Mouse (Mus musculus) intestine, postnatal 0 days (tissue): ENCODE results near the gene Pde4d. TPM values are rescaled to one million over a fixed set of nuclear protein-coding genes. Genes with fewer than 3 reads are reported as not detected.

Experiments
- ATAC-seq: fragments of 200-750 bp; cut with Nextera tagmentation; 2 replicates; pipeline ENCODE4 v1.8.0; 2017; ENCODE audit warnings: mild to moderate bottlenecking, moderate TSS enrichment, moderate library complexity
- H3K27ac ChIP-seq: fragments of 300-500 bp; sonication (generic); 2 replicates; pipeline ENCODE4 v1.5.1; 2014; ENCODE audit warnings: mild to moderate bottlenecking, low read depth, low read length, moderate library complexity
- H3K27me3 ChIP-seq: fragments of 300-500 bp; sonication (generic); replicated peaks from 2 replicates; pipeline ENCODE4 v1.6.1; 2014; ENCODE audit warnings: low read length, mixed read lengths; ENCODE audit not compliant: control insufficient read depth, insufficient read depth
- H3K36me3 ChIP-seq: fragments of 300-500 bp; sonication (generic); 2 replicates; pipeline ENCODE4 v1.6.1; 2014; ENCODE audit warnings: mild to moderate bottlenecking, moderate library complexity; ENCODE audit not compliant: control insufficient read depth, insufficient read depth
- H3K4me1 ChIP-seq: fragments of 300-500 bp; sonication (generic); replicated peaks from 2 replicates; pipeline ENCODE4 v1.6.1; 2014; ENCODE audit warnings: antibody characterized with exemption, low read length, mixed read lengths; ENCODE audit not compliant: control insufficient read depth, insufficient read depth
- H3K4me2 ChIP-seq: fragments of 300-500 bp; sonication (generic); replicated peaks from 2 replicates; pipeline ENCODE4 v1.6.1; 2014; ENCODE audit warnings: low read depth, mild to moderate bottlenecking, moderate library complexity
- H3K4me3 ChIP-seq: fragments of 300-500 bp; sonication (generic); 2 replicates; pipeline ENCODE4 v1.5.1; 2014; ENCODE audit warnings: low read depth, low read length
- H3K9ac ChIP-seq: fragments of 300-500 bp; sonication (generic); 2 replicates; pipeline ENCODE4 v1.6.1; 2014; ENCODE audit warnings: mild to moderate bottlenecking, low read depth, low read length
- H3K9me3 ChIP-seq: fragments of 300-500 bp; sonication (generic); 2 replicates; pipeline ENCODE4 v1.6.1; 2016; ENCODE audit warnings: mixed run types; ENCODE audit not compliant: control insufficient read depth
- CTCF ChIP-seq: sonication (generic); IDR thresholded peaks from 2 replicates; pipeline ENCODE4 v1.5.1; 2016; ENCODE audit warnings: low read depth, mild to moderate bottlenecking, control low read depth, antibody characterized with exemption, moderate library complexity
- WGBS: fragments of 180-500 bp; shearing (Covaris S2); extraction: QIAGEN DNeasy Blood & Tissue Kit; methylation state at CpG from one replicate; pipeline ENCODE4 v1.1.7; 2014; 5-methylcytosine and 5-hydroxymethylcytosine counted together
- polyA plus RNA-seq: library from polyadenylated mRNA; unstranded; fragments of >200 nt; fragmentation: Nextera tagmentation; extraction: Ambion mirVana; gene quantifications from 2 replicates; pipeline ENCODE4 v1.2.1, GENCODE M21; 2015

Pde4d gene
- polyA plus RNA-seq, 1 experiment from 2014 or later: 17.8 TPM

- H3K9ac ChIP-seq: no peak overlapping the region
- H3K4me1 ChIP-seq: no peaks in the 10 kb centered on the region
- no peak for ATAC-seq
- H3K4me3 ChIP-seq: no peak overlapping the region
- TF ChIP-seq CTCF: no peak
- H3K27me3 ChIP-seq: peaks cover 11% of the 10 kb centered on the region
- no peak overlapping the region for H3K27ac ChIP-seq
- H3K9me3 ChIP-seq: no peaks in the 10 kb centered on the region
- WGBS: 71% methylated on average over 3 of the region's 3 CpGs
- H3K36me3 ChIP-seq: no peaks in the 10 kb centered on the region
- no peak overlapping the region for H3K4me2 ChIP-seq
Measured at GRCm38 (mm10) chr13:109121867-109122266, 672.1 kb downstream of the Pde4d start.

GRCm38 (mm10) chr13:109136405-109136804, 686.7 kb downstream of the Pde4d start:
- H3K4me2 ChIP-seq: no peak overlapping the region
- TF ChIP-seq CTCF: no peak
- no peak overlapping the region for H3K27ac ChIP-seq
- no peak overlapping the region for H3K9ac ChIP-seq
- H3K4me3 ChIP-seq: no peak overlapping the region
- no peaks in the 10 kb centered on the region for H3K27me3 ChIP-seq
- H3K36me3 ChIP-seq: no peaks in the 10 kb centered on the region
- no peak for ATAC-seq
- no peaks in the 10 kb centered on the region for H3K4me1 ChIP-seq
- no peaks in the 10 kb centered on the region for H3K9me3 ChIP-seq
- WGBS: 71% methylated on average over 4 of the region's 4 CpGs

GRCm38 (mm10) chr13:109158703-109159102, 709.0 kb downstream of the Pde4d start:
- WGBS: 68% methylated on average over 3 of the region's 3 CpGs
- H3K4me3 ChIP-seq: no peak overlapping the region
- ATAC-seq: no peak
- no peak overlapping the region for H3K4me2 ChIP-seq
- no peaks in the 10 kb centered on the region for H3K36me3 ChIP-seq
- no peak for TF ChIP-seq CTCF
- no peak overlapping the region for H3K9ac ChIP-seq
- H3K4me1 ChIP-seq: no peaks in the 10 kb centered on the region
- no peaks in the 10 kb centered on the region for H3K9me3 ChIP-seq
- H3K27me3 ChIP-seq: no peaks in the 10 kb centered on the region
- no peak overlapping the region for H3K27ac ChIP-seq

- no peak for ATAC-seq
- Histone ChIP-seq H3K4me1 (no peaks in the 10 kb centered on the region), H3K9me3 (no peaks in the 10 kb centered on the region), H3K27me3 (no peaks in the 10 kb centered on the region), H3K4me2 (no peak overlapping the region), H3K27ac (no peak overlapping the region), H3K36me3 (no peaks in the 10 kb centered on the region), H3K4me3 (no peak overlapping the region), H3K9ac (no peak overlapping the region)
- WGBS: 86% methylated on average over 9 of the region's 9 CpGs
- TF ChIP-seq CTCF: no peak
Measured at GRCm38 (mm10) chr13:109168556-109169334, 719.0 kb downstream of the Pde4d start.

GRCm38 (mm10) chr13:109169335-109169606, 719.5 kb downstream of the Pde4d start:
- ATAC-seq: no peak
- WGBS: 69% methylated on average over 2 of the region's 2 CpGs
- H3K4me1 ChIP-seq: no peaks in the 10 kb centered on the region
- H3K27me3 ChIP-seq: no peaks in the 10 kb centered on the region
- no peak overlapping the region for H3K9ac ChIP-seq
- no peak overlapping the region for H3K27ac ChIP-seq
- H3K4me3 ChIP-seq: no peak overlapping the region
- H3K4me2 ChIP-seq: no peak overlapping the region
- no peak for TF ChIP-seq CTCF
- no peaks in the 10 kb centered on the region for H3K9me3 ChIP-seq
- H3K36me3 ChIP-seq: no peaks in the 10 kb centered on the region

GRCm38 (mm10) chr13:109171688-109172087, 721.9 kb downstream of the Pde4d start:
- no peaks in the 10 kb centered on the region for H3K27me3 ChIP-seq
- no peak overlapping the region for H3K4me2 ChIP-seq
- H3K4me3 ChIP-seq: no peak overlapping the region
- no peaks in the 10 kb centered on the region for H3K4me1 ChIP-seq
- TF ChIP-seq CTCF: no peak
- no peak overlapping the region for H3K27ac ChIP-seq
- H3K36me3 ChIP-seq: no peaks in the 10 kb centered on the region
- 71% methylated on average over 7 of the region's 7 CpGs for WGBS
- H3K9me3 ChIP-seq: no peaks in the 10 kb centered on the region
- no peak overlapping the region for H3K9ac ChIP-seq
- ATAC-seq: no peak

GRCm38 (mm10) chr13:109175281-109175680, 725.5 kb downstream of the Pde4d start:
- Histone ChIP-seq H3K9me3 (no peaks in the 10 kb centered on the region), H3K36me3 (no peaks in the 10 kb centered on the region), H3K9ac (no peak overlapping the region), H3K4me2 (no peak overlapping the region), H3K27me3 (no peaks in the 10 kb centered on the region), H3K4me1 (no peaks in the 10 kb centered on the region), H3K27ac (no peak overlapping the region), H3K4me3 (no peak overlapping the region)
- no peak for ATAC-seq
- TF ChIP-seq CTCF: no peak
- WGBS: 74% methylated on average over 6 of the region's 6 CpGs
